7 mouse cellular contexts compared by ENCODE assay signal in genomic region chrX:74254153-74254887, GRCm38 (mm10). TPM values are rescaled to one million over a fixed set of nuclear protein-coding genes. Genes with fewer than 3 reads are reported as not detected.
DNase-seq lines count a peak whose midpoint lies in the region; ATAC-seq and TF ChIP-seq lines count a peak whose summit lies in the region.

Gene Emd, plus strand, starts transcription at chrX:74254687.

- peak within 1 kb of the TSS; percentile 78 for H3K9ac ChIP-seq in limb, embryonic 12.5 days (replicated peaks)
- peak within 1 kb of the TSS; percentile 67 for H3K9ac ChIP-seq in midbrain, embryonic 15.5 days

- peak; percentile 97 for ATAC-seq in limb, embryonic 12.5 days (ENCODE audit: insufficient number of reproducible peaks, insufficient read depth, low FRiP score, low TSS enrichment, low read depth)
- peak; percentile 97 for ATAC-seq in midbrain, embryonic 15.5 days (replicated peaks)

- WGBS in embryonic facial prominence, embryonic 10.5 days = 20% methylated on average over 39 of the region's 39 CpGs
- WGBS in limb, embryonic 12.5 days = 20% methylated on average over 39 of the region's 39 CpGs
- WGBS in midbrain, embryonic 15.5 days = 21% methylated on average over 39 of the region's 39 CpGs
- 35% methylated on average over 39 of the region's 39 CpGs for WGBS in spleen, adult 2 months

- H3K36me3 ChIP-seq in embryonic facial prominence, embryonic 10.5 days (replicated peaks) = peaks cover 29% of the 10 kb centered on the region
- peaks cover 24% of the 10 kb centered on the region; the same call in 1 of the 2 replicates for H3K36me3 ChIP-seq in limb, embryonic 12.5 days
- H3K36me3 ChIP-seq in midbrain, embryonic 15.5 days (replicated peaks) = no peaks in the 10 kb centered on the region; the same call in 1 of the 2 replicates
- H3K36me3 ChIP-seq in spleen, adult 2 months (ENCODE audit: control insufficient read depth, insufficient read depth, low read length) = peaks cover 3% of the 10 kb centered on the region; the same call in 1 of the 2 replicates

- peak within 1 kb of the TSS; percentile 73 for H3K4me3 ChIP-seq in embryonic facial prominence, embryonic 10.5 days
- peak within 1 kb of the TSS; percentile 52 for H3K4me3 ChIP-seq in limb, embryonic 12.5 days (replicated peaks)
- peak within 1 kb of the TSS; percentile 61 for H3K4me3 ChIP-seq in midbrain, embryonic 15.5 days
- H3K4me3 ChIP-seq in spleen, adult 2 months (ENCODE audit: extremely low read depth, insufficient read depth, insufficient read length) = peak within 1 kb of the TSS; percentile 86

- H3K9me3 ChIP-seq in embryonic facial prominence, embryonic 10.5 days = peaks cover 2% of the 10 kb centered on the region; the same call in 1 of the 2 replicates
- no peaks in the 10 kb centered on the region for H3K9me3 ChIP-seq in limb, embryonic 12.5 days
- no peaks in the 10 kb centered on the region for H3K9me3 ChIP-seq in midbrain, embryonic 15.5 days

- peak; percentile 28 for TF ChIP-seq POLR2A in spleen, adult 2 months (IDR thresholded peaks at IDR 0.05; ENCODE audit: low read depth, low read length)

- DNase-seq in adrenal gland, postnatal 14 days = peak; percentile 92
- DNase-seq in embryonic facial prominence, embryonic 10.5 days (ENCODE audit: low spot score) = peak; percentile 92
- peak; percentile 60 for DNase-seq in gonadal fat pad, adult 2 months (ENCODE audit: low read depth)
- peak; percentile 96 for DNase-seq in kidney, adult 11 months
- DNase-seq in spleen, adult 2 months (ENCODE audit: low read depth in 1 of 2, low spot score in 2 of 2) = peak; percentile 84 to 90

- H3K4me1 ChIP-seq in embryonic facial prominence, embryonic 10.5 days = peaks cover 11% of the 10 kb centered on the region; the same call in 1 of the 2 replicates
- peaks cover 4% of the 10 kb centered on the region for H3K4me1 ChIP-seq in limb, embryonic 12.5 days (replicated peaks)
- H3K4me1 ChIP-seq in midbrain, embryonic 15.5 days = peaks cover 7% of the 10 kb centered on the region
- peaks cover 10% of the 10 kb centered on the region for H3K4me1 ChIP-seq in spleen, adult 2 months (ENCODE audit: control insufficient read depth, insufficient read depth, insufficient read length)

- no peak for TF ChIP-seq CTCF in spleen, adult 2 months (IDR thresholded peaks at IDR 0.05; ENCODE audit: extremely low read depth, insufficient read depth, insufficient read length, insufficient replicate concordance)

- peak within 1 kb of the TSS; percentile 91 for H3K27ac ChIP-seq in embryonic facial prominence, embryonic 10.5 days (replicated peaks)
- H3K27ac ChIP-seq in limb, embryonic 12.5 days = peak within 1 kb of the TSS; percentile 91
- H3K27ac ChIP-seq in midbrain, embryonic 15.5 days = peak within 1 kb of the TSS; percentile 90
- peak within 1 kb of the TSS; percentile 98 for H3K27ac ChIP-seq in spleen, adult 2 months (ENCODE audit: insufficient read depth, low read length)

- peak within 1 kb of the TSS; percentile 65 for H3K4me2 ChIP-seq in limb, embryonic 12.5 days
- H3K4me2 ChIP-seq in midbrain, embryonic 15.5 days = peak within 1 kb of the TSS; percentile 64

- no peaks in the 10 kb centered on the region for H3K27me3 ChIP-seq in embryonic facial prominence, embryonic 10.5 days (replicated peaks; ENCODE audit: low read depth, poor library complexity, severe bottlenecking)
- H3K27me3 ChIP-seq in limb, embryonic 12.5 days = no peaks in the 10 kb centered on the region
- H3K27me3 ChIP-seq in midbrain, embryonic 15.5 days (replicated peaks) = no peaks in the 10 kb centered on the region
- H3K27me3 ChIP-seq in spleen, adult 2 months (ENCODE audit: control insufficient read depth, insufficient read depth, low read length) = no peaks in the 10 kb centered on the region

RNA-seq across cellular contexts. Expression of gene Emd, which starts in this region (rescaled TPM):
- total RNA-seq in adrenal gland, postnatal 14 days (2021) = 56.8 and 67.7 TPM in 2 replicates
- 25.9 and 27.8 TPM in 2 replicates for polyA plus RNA-seq in embryonic facial prominence, embryonic 10.5 days (2016; fragmentation: Nextera tagmentation; extraction: Ambion mirVana)
- polyA plus RNA-seq in gonadal fat pad, adult 2 months (2012; rRNA removed) = 54.6 and 56.1 TPM in 2 replicates
- 21.3 and 25.4 TPM in 2 replicates for polyA plus RNA-seq in limb, embryonic 12.5 days (2016; fragmentation: Nextera tagmentation; extraction: Ambion mirVana)
- polyA plus RNA-seq in midbrain, embryonic 15.5 days (2015; fragmentation: Nextera tagmentation; extraction: Ambion mirVana) = 16.0 and 17.7 TPM in 2 replicates
- 41.6 and 54.5 TPM in 2 replicates for polyA plus RNA-seq in spleen, adult 2 months (2012; rRNA removed)

Comparison
In these comparisons a context has a peak if more than half of its experiments do, and no peak if none do; other contexts are left out.
1. Peak in every context shown above with its lines: DNase-seq, ATAC-seq, H3K4me3 ChIP-seq and H3K27ac ChIP-seq.